Mouse (Mus musculus) liver, embryonic 12.5 days (tissue): ENCODE data around the gene Psme3. TPM values are rescaled to one million over a fixed set of nuclear protein-coding genes. Genes with fewer than 3 reads are reported as not detected.
A peak's percentile ranks its signal among the peaks of the same experiment; 100 is the strongest.

Experiments
- ATAC-seq: fragments of 200-750 bp; cut with Nextera tagmentation; 2 replicates; pipeline ENCODE4 v1.8.0; 2017; ENCODE audit warnings: moderate number of reproducible peaks, mild to moderate bottlenecking, moderate library complexity
- H3K27ac ChIP-seq: fragments of 300-500 bp; sonication (generic); 2 replicates; pipeline ENCODE4 v1.5.1; 2016; ENCODE audit warnings: mild to moderate bottlenecking
- H3K27me3 ChIP-seq: fragments of 300-500 bp; sonication (generic); replicated peaks from 2 replicates; pipeline ENCODE4 v1.6.1; 2016; ENCODE audit warnings: mild to moderate bottlenecking, moderate library complexity
- H3K36me3 ChIP-seq: fragments of 300-500 bp; sonication (generic); 2 replicates; pipeline ENCODE4 v1.6.1; 2016; ENCODE audit warnings: mild to moderate bottlenecking, moderate library complexity
- H3K4me1 ChIP-seq: fragments of 300-500 bp; sonication (generic); 2 replicates; pipeline ENCODE4 v1.6.1; 2016
- H3K4me2 ChIP-seq: fragments of 300-500 bp; sonication (generic); 2 replicates; pipeline ENCODE4 v1.6.1; 2016; ENCODE audit warnings: mild to moderate bottlenecking, moderate library complexity
- H3K4me3 ChIP-seq: fragments of 300-500 bp; sonication (generic); 2 replicates; pipeline ENCODE4 v1.5.1; 2016; ENCODE audit warnings: mild to moderate bottlenecking, moderate library complexity
- H3K9ac ChIP-seq: fragments of 300-500 bp; sonication (generic); 2 replicates; pipeline ENCODE4 v1.6.1; 2016; ENCODE audit warnings: mild to moderate bottlenecking, moderate library complexity
- H3K9me3 ChIP-seq: fragments of 300-500 bp; sonication (generic); replicated peaks from 2 replicates; pipeline ENCODE4 v1.6.1; 2016; ENCODE audit warnings: mild to moderate bottlenecking, moderate library complexity
- WGBS: fragments of 180-500 bp; shearing (Covaris S2); methylation state at CpG from one replicate; pipeline ENCODE4 v1.1.7; 2016; ENCODE audit not compliant: insufficient replicate concordance; 5-methylcytosine and 5-hydroxymethylcytosine counted together
- polyA plus RNA-seq: library from polyadenylated mRNA; unstranded; fragments of >200 nt; fragmentation: Nextera tagmentation; extraction: Ambion mirVana; gene quantifications from 2 replicates; pipeline ENCODE4 v1.2.1, GENCODE M21; 2016

Gene Psme3
- polyA plus RNA-seq, 1 experiment from 2014 or later = 263 TPM

- Histone ChIP-seq H3K9me3 (no peaks in the 10 kb centered on the region), H3K4me2 (no peak overlapping the region), H3K27ac (no peak overlapping the region), H3K36me3 (no peaks in the 10 kb centered on the region), H3K4me1 (peaks cover 31% of the 10 kb centered on the region), H3K27me3 (no peaks in the 10 kb centered on the region; the same call in 1 of the 2 replicates), H3K4me3 (no peak overlapping the region), H3K9ac (0 out of 2 replicates have a peak overlapping the region, but pooled peaks have one; percentile 19)
- no peak for ATAC-seq
- 38% methylated on average over 6 of the region's 6 CpGs for WGBS
These were observed 18.5 kb downstream of the Psme3 start for GRCm38 (mm10) chr11:101334516-101334915.

DNA sequence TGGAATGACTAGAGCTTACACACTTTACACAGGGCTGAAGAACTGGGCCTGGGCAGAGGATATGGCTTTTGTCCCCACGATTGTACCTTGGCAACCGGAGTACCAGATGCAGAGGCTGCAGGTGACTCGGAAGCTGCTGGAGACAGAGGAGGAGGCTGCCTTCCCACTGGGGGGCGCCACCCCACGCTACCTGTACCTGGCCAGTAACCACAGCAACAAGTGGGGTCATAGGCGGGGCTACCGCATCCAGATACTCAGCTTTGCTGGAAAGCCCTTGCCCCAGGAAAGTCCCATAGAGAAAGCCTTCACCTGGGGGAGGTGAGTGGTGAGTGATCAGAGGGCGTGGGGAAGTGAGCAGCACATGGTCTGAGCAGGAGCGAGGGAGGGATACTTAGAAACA lies 19.7 kb downstream of the Psme3 start:
- 74% methylated on average over 9 of the region's 9 CpGs for WGBS
- Histone ChIP-seq H3K4me1 (peaks cover 31% of the 10 kb centered on the region), H3K9me3 (no peaks in the 10 kb centered on the region), H3K4me2 (no peak overlapping the region), H3K27ac (no peak overlapping the region), H3K4me3 (no peak overlapping the region), H3K9ac (no peak overlapping the region), H3K27me3 (no peaks in the 10 kb centered on the region; the same call in 1 of the 2 replicates), H3K36me3 (no peaks in the 10 kb centered on the region)
- no peak for ATAC-seq

DNA sequence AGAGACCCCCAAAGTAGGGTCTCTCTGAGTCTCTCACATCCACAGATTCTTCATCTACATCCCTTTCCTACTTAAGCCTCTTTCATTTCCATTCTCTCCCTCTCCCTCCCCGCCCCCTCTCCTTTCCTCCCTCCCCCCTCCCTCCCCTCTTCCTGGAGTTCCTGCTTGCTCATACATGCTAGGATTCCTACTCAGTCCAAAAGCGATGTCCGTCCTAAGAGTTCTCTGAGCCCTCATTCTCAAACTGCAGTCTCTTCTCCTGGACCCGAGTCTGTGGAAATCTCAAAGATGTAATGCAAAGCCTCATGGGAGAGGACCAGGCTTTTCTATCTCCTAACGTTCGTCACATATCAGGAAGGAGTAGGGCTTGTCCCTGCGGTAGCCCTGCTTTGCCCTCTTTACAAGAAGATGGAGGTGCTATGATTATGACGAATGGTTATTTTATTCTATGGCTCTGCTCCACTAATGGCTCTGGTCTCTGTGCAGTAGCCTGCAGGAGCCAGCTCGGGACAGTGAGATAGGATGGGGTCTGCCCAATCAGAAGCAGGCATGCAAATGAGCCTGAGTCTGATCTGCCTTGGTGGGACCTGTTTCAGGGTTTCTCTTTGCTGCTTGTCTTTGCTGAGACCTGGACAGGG lies 22.2 kb downstream of the Psme3 start:
- ATAC-seq = peak; percentile 88
- Histone ChIP-seq H3K9ac (no peak overlapping the region), H3K9me3 (no peaks in the 10 kb centered on the region), H3K4me1 (peaks cover 31% of the 10 kb centered on the region), H3K36me3 (no peaks in the 10 kb centered on the region), H3K27ac (0 out of 2 replicates have a peak overlapping the region, but pooled peaks have one; percentile 18), H3K27me3 (no peaks in the 10 kb centered on the region; the same call in 1 of the 2 replicates), H3K4me3 (peak overlapping the region; percentile 4; the same call in 1 of the 2 replicates), H3K4me2 (peak overlapping the region; percentile 48)
- 2% methylated on average over 9 of the region's 9 CpGs for WGBS

DNA sequence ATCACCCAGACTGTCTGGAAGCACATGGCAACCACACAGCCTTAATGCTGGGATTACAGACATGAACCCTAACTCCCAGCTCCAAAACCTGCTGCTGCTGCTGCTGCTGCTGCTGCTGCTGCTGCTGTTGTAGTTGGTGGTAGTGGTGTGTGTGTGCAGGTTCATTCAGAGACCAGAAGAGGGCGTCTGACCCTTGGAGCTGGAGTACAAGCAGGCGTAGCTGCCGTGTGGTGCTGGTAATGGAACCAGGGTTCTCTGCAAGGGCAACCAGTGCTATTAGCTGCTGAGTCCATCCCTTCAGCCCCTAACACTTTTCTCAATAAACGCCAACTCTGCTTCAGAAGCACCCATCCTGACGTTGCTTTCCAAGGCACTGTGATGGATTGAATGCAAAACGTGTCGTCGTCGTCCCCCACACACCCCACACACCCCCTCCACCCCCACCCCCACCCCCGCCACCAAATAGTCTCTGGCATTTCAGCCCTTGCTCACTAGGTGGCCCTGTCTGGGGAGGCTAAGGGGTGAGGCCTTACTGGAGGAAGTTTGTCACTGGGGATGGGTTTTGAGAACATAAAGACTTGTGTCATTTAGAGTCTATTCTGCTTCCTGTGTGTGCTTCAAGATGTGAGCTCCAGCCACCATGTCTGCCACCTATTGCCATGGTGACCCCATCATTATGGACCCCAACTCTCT lies 31.2 kb downstream of the Psme3 start:
- H3K9me3 ChIP-seq = no peaks in the 10 kb centered on the region
- no peaks in the 10 kb centered on the region for H3K4me1 ChIP-seq
- peaks cover 14% of the 10 kb centered on the region for H3K27me3 ChIP-seq
- no peaks in the 10 kb centered on the region for H3K36me3 ChIP-seq
- no peak overlapping the region for H3K9ac ChIP-seq
- WGBS = 52% methylated on average over 10 of the region's 10 CpGs
- ATAC-seq = no peak
- H3K4me3 ChIP-seq = no peak overlapping the region
- no peak overlapping the region for H3K27ac ChIP-seq
- no peak overlapping the region for H3K4me2 ChIP-seq

DNA sequence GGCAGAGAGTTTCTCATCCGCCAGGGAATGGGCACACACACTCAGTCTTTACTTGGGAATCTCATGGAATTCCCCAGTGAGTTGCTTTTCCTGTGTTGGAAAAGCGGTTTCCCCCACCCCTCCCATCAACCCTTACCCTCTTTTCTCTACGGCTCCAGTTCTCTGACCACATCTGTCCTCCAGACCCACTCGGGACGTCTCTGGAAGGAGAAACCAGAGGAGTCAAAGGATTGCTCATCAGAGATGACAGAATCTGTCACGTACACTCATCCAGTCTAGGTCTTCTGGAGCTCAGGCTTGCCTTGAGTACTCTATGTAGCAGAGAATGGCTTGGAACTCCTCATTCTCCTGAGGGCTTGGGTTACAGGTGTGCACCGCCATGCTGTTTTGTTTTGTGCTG lies 32.8 kb downstream of the Psme3 start:
- WGBS = 57% methylated on average over 7 of the region's 7 CpGs
- no peak for ATAC-seq

GRCm38 (mm10) chr11:101349216-101349615 lies 33.2 kb downstream of the Psme3 start:
- Histone ChIP-seq H3K4me3 (no peak overlapping the region), H3K9ac (no peak overlapping the region), H3K4me1 (0 out of 2 replicates have a peak, but pooled peaks cover 3% of the 10 kb centered on the region), H3K27ac (no peak overlapping the region), H3K36me3 (no peaks in the 10 kb centered on the region), H3K9me3 (no peaks in the 10 kb centered on the region), H3K27me3 (peaks cover 21% of the 10 kb centered on the region), H3K4me2 (no peak overlapping the region)
- ATAC-seq = no peak
- 54% methylated on average over 3 of the region's 3 CpGs for WGBS

More for the DNA sequence above, 32.8 kb downstream of the Psme3 start:
- Histone ChIP-seq H3K4me3 (no peak overlapping the region), H3K4me1 (no peaks in the 10 kb centered on the region), H3K4me2 (no peak overlapping the region), H3K9me3 (no peaks in the 10 kb centered on the region), H3K36me3 (no peaks in the 10 kb centered on the region), H3K27me3 (peaks cover 21% of the 10 kb centered on the region), H3K9ac (no peak overlapping the region), H3K27ac (no peak overlapping the region)

DNA sequence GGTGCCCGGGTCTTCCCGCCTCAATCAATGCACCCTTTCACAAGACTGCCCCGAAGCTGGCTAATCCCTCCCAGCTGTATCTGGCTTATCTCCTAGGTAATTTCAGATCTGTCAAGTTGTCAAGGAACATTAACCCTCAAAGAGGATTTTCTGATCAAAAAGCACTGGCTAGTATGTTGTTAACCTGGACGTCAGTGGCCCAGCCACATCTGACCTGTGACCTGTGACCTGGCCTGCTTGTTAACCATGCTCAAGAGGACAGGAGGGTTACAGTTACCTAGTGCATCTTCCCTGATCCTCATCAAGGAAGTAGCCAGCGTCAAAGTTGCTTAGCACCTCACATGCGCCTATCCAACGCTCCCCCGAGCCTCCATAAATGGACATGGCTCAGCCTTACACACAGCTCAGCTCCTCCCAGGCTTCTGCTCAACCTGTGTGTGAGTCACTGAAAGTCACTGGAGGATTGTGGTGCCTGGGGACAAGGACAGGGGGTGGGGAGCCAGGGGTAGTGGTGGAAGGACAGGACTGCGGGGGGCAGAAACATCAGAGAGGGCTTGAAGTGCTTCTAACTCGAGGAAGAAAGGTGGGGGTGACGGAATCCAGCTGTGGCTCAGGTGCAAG lies 35.2 kb downstream of the Psme3 start:
- Histone ChIP-seq H3K4me1 (0 out of 2 replicates have a peak, but pooled peaks cover 4% of the 10 kb centered on the region), H3K9me3 (no peaks in the 10 kb centered on the region), H3K9ac (no peak overlapping the region), H3K4me3 (no peak overlapping the region), H3K27ac (no peak overlapping the region), H3K4me2 (no peak overlapping the region), H3K27me3 (peaks cover 21% of the 10 kb centered on the region), H3K36me3 (no peaks in the 10 kb centered on the region)
- ATAC-seq = no peak
- WGBS = 54% methylated on average over 11 of the region's 11 CpGs

GRCm38 (mm10) chr11:101351721-101352111 lies 35.7 kb downstream of the Psme3 start:
- Histone ChIP-seq H3K27ac (no peak overlapping the region), H3K9ac (no peak overlapping the region), H3K27me3 (peaks cover 21% of the 10 kb centered on the region), H3K4me1 (0 out of 2 replicates have a peak, but pooled peaks cover 4% of the 10 kb centered on the region), H3K4me2 (no peak overlapping the region), H3K4me3 (no peak overlapping the region), H3K36me3 (no peaks in the 10 kb centered on the region), H3K9me3 (no peaks in the 10 kb centered on the region)
- 54% methylated on average over 3 of the region's 3 CpGs for WGBS
- no peak for ATAC-seq

DNA sequence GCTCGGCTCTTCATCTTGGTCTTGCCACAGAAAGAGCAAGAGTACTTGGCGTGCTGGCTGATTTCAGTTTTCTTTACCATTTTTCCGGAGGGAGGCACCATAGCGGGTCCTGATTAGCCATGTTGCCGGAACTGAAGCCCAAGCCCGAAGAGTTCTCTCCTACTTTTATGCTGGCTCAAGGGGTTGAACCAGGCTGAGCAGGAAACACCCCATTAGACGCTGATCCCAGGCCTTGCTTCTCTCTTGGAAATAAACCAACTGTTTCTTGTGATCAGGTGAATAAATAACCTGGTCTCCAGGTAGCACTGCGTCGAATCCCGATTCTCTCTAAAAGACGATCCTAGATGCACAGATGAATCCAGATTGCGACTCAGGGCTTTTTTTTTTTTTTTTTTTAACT lies 37.4 kb downstream of the Psme3 start:
- Histone ChIP-seq H3K4me2 (no peak overlapping the region), H3K36me3 (no peaks in the 10 kb centered on the region), H3K4me1 (0 out of 2 replicates have a peak, but pooled peaks cover 4% of the 10 kb centered on the region), H3K9me3 (no peaks in the 10 kb centered on the region), H3K4me3 (no peak overlapping the region), H3K27ac (no peak overlapping the region), H3K9ac (no peak overlapping the region), H3K27me3 (peaks cover 21% of the 10 kb centered on the region)
- WGBS = 81% methylated on average over 12 of the region's 12 CpGs
- no peak for ATAC-seq

GRCm38 (mm10) chr11:101354438-101355010 lies 38.5 kb downstream of the Psme3 start:
- ATAC-seq = no peak
- Histone ChIP-seq H3K27me3 (peaks cover 16% of the 10 kb centered on the region), H3K9me3 (no peaks in the 10 kb centered on the region), H3K4me2 (no peak overlapping the region), H3K27ac (no peak overlapping the region), H3K4me1 (0 out of 2 replicates have a peak, but pooled peaks cover 4% of the 10 kb centered on the region), H3K4me3 (no peak overlapping the region), H3K36me3 (no peaks in the 10 kb centered on the region), H3K9ac (no peak overlapping the region)
- 66% methylated on average over 5 of the region's 5 CpGs for WGBS

DNA sequence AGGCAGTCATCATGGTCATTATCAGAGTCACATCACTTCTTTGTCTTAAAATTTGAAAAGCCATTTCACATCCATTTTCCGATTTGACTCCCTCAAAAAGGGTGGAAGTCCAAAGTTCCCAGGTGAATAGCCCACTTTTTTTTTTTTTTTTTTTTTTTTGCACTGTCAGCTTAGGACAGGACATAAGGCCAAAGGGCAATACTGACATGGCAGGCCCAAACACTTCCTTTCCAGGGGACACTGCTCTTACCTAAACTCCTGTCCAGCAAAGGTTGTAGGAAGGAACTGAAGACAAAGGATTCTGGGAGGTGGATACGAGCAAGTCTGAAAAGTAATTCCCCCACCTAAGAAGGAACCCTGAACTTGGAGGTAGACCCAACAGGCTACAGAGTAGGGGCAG lies 39.9 kb downstream of the Psme3 start:
- Histone ChIP-seq H3K4me2 (no peak overlapping the region), H3K27ac (no peak overlapping the region), H3K9me3 (no peaks in the 10 kb centered on the region), H3K9ac (no peak overlapping the region), H3K4me1 (peaks cover 14% of the 10 kb centered on the region), H3K27me3 (peaks cover 16% of the 10 kb centered on the region; the same call in 1 of the 2 replicates), H3K4me3 (no peak overlapping the region), H3K36me3 (no peaks in the 10 kb centered on the region)
- no peak for ATAC-seq
- 74% methylated on average over 2 of the region's 2 CpGs for WGBS
